Mouse (Mus musculus): Measurements from ENCODE around the gene Mmel1. TPM values are rescaled to one million over a fixed set of nuclear protein-coding genes. Genes with fewer than 3 reads are reported as not detected.

Gene Mmel1
- polyA plus RNA-seq, 1 experiment, result 1.4 TPM

GRCm38 (mm10) chr4:154836183-154836915, 33.0 kb upstream of the Mmel1 start:
- TF ChIP-seq POLR2A (IDR thresholded peaks at IDR 0.05; ENCODE audit: insufficient read depth, low read length) (no peak), CTCF (IDR thresholded peaks at IDR 0.05; ENCODE audit: low read depth, low read length) (no peak), EP300 (IDR thresholded peaks at IDR 0.05; ENCODE audit: insufficient read depth, low read depth, low read length) (no peak)
- H3K27ac ChIP-seq (ENCODE audit: insufficient read depth, low read length), result no peak overlapping the region
- no peaks in the 10 kb centered on the region for H3K4me1 ChIP-seq (ENCODE audit: control insufficient read depth, insufficient read depth, low read length)
- H3K9ac ChIP-seq (ENCODE audit: low read depth, poor library complexity, severe bottlenecking), result no peak overlapping the region
- no peaks in the 10 kb centered on the region for H3K36me3 ChIP-seq (ENCODE audit: control insufficient read depth, insufficient read depth, low read length, poor library complexity, severe bottlenecking)
- no peaks in the 10 kb centered on the region for H3K9me3 ChIP-seq (replicated peaks; ENCODE audit: control insufficient read depth, insufficient read depth, low read length, poor library complexity, severe bottlenecking)
- no peaks in the 10 kb centered on the region for H3K27me3 ChIP-seq (ENCODE audit: control insufficient read depth, insufficient read depth, low read length, poor library complexity, severe bottlenecking)
- no peak overlapping the region for H3K4me3 ChIP-seq (ENCODE audit: low read depth, low read length)

GRCm38 (mm10) chr4:154837170-154837569, 32.2 kb upstream of the Mmel1 start, which contains the start of gene Ttc34:
Ttc34 (plus strand) TSS chr4:154837459.
- Histone ChIP-seq H3K36me3 (ENCODE audit: control insufficient read depth, insufficient read depth, low read length, poor library complexity, severe bottlenecking) (no peaks in the 10 kb centered on the region), H3K4me3 (ENCODE audit: low read depth, low read length) (no peak within 1 kb of the TSS), H3K9ac (ENCODE audit: low read depth, poor library complexity, severe bottlenecking) (no peak within 1 kb of the TSS), H3K9me3 (replicated peaks; ENCODE audit: control insufficient read depth, insufficient read depth, low read length, poor library complexity, severe bottlenecking) (no peaks in the 10 kb centered on the region), H3K27ac (ENCODE audit: insufficient read depth, low read length) (no peak within 1 kb of the TSS), H3K27me3 (ENCODE audit: control insufficient read depth, insufficient read depth, low read length, poor library complexity, severe bottlenecking) (no peaks in the 10 kb centered on the region), H3K4me1 (ENCODE audit: control insufficient read depth, insufficient read depth, low read length) (no peaks in the 10 kb centered on the region)
- TF ChIP-seq EP300 (IDR thresholded peaks at IDR 0.05; ENCODE audit: insufficient read depth, low read depth, low read length) (no peak), CTCF (IDR thresholded peaks at IDR 0.05; ENCODE audit: low read depth, low read length) (peak; percentile 99), POLR2A (IDR thresholded peaks at IDR 0.05; ENCODE audit: insufficient read depth, low read length) (no peak)

- no peaks in the 10 kb centered on the region for H3K9me3 ChIP-seq (replicated peaks; ENCODE audit: control insufficient read depth, insufficient read depth, low read length, poor library complexity, severe bottlenecking)
- H3K4me3 ChIP-seq (ENCODE audit: low read depth, low read length), result no peak overlapping the region
- H3K27ac ChIP-seq (ENCODE audit: insufficient read depth, low read length), result no peak overlapping the region
- no peaks in the 10 kb centered on the region for H3K27me3 ChIP-seq (ENCODE audit: control insufficient read depth, insufficient read depth, low read length, poor library complexity, severe bottlenecking)
- no peaks in the 10 kb centered on the region for H3K4me1 ChIP-seq (ENCODE audit: control insufficient read depth, insufficient read depth, low read length)
- TF ChIP-seq EP300 (IDR thresholded peaks at IDR 0.05; ENCODE audit: insufficient read depth, low read depth, low read length), result no peak
- no peak for TF ChIP-seq CTCF (IDR thresholded peaks at IDR 0.05; ENCODE audit: low read depth, low read length)
- TF ChIP-seq POLR2A (IDR thresholded peaks at IDR 0.05; ENCODE audit: insufficient read depth, low read length), result no peak
- no peaks in the 10 kb centered on the region for H3K36me3 ChIP-seq (ENCODE audit: control insufficient read depth, insufficient read depth, low read length, poor library complexity, severe bottlenecking)
- H3K9ac ChIP-seq (ENCODE audit: low read depth, poor library complexity, severe bottlenecking), result no peak overlapping the region
These were observed 30.6 kb upstream of the Mmel1 start for GRCm38 (mm10) chr4:154838741-154839140.

- Histone ChIP-seq H3K27me3 (ENCODE audit: control insufficient read depth, insufficient read depth, low read length, poor library complexity, severe bottlenecking) (no peaks in the 10 kb centered on the region), H3K4me3 (ENCODE audit: low read depth, low read length) (no peak overlapping the region)
- TF ChIP-seq POLR2A (IDR thresholded peaks at IDR 0.05; ENCODE audit: insufficient read depth, low read length) (no peak), EP300 (IDR thresholded peaks at IDR 0.05; ENCODE audit: insufficient read depth, low read depth, low read length) (no peak), CTCF (IDR thresholded peaks at IDR 0.05; ENCODE audit: low read depth, low read length) (no peak)
These were observed 30.0 kb upstream of the Mmel1 start for GRCm38 (mm10) chr4:154839406-154839805.

GRCm38 (mm10) chr4:154852696-154853095, 16.7 kb upstream of the Mmel1 start:
- Histone ChIP-seq H3K9me3 (replicated peaks; ENCODE audit: control insufficient read depth, insufficient read depth, low read length, poor library complexity, severe bottlenecking) (no peaks in the 10 kb centered on the region), H3K27me3 (ENCODE audit: control insufficient read depth, insufficient read depth, low read length, poor library complexity, severe bottlenecking) (no peaks in the 10 kb centered on the region), H3K27ac (ENCODE audit: insufficient read depth, low read length) (no peak overlapping the region), H3K36me3 (ENCODE audit: control insufficient read depth, insufficient read depth, low read length, poor library complexity, severe bottlenecking) (no peaks in the 10 kb centered on the region), H3K4me1 (ENCODE audit: control insufficient read depth, insufficient read depth, low read length) (no peaks in the 10 kb centered on the region), H3K4me3 (ENCODE audit: low read depth, low read length) (no peak overlapping the region), H3K9ac (ENCODE audit: low read depth, poor library complexity, severe bottlenecking) (no peak overlapping the region)
- TF ChIP-seq EP300 (IDR thresholded peaks at IDR 0.05; ENCODE audit: insufficient read depth, low read depth, low read length) (no peak), POLR2A (IDR thresholded peaks at IDR 0.05; ENCODE audit: insufficient read depth, low read length) (no peak), CTCF (IDR thresholded peaks at IDR 0.05; ENCODE audit: low read depth, low read length) (no peak)

More at GRCm38 (mm10) chr4:154839406-154839805, 30.0 kb upstream of the Mmel1 start:
- no peak overlapping the region for H3K27ac ChIP-seq (ENCODE audit: insufficient read depth, low read length)
- H3K9ac ChIP-seq (ENCODE audit: low read depth, poor library complexity, severe bottlenecking), result no peak overlapping the region
- no peaks in the 10 kb centered on the region for H3K4me1 ChIP-seq (ENCODE audit: control insufficient read depth, insufficient read depth, low read length)
- no peaks in the 10 kb centered on the region for H3K36me3 ChIP-seq (ENCODE audit: control insufficient read depth, insufficient read depth, low read length, poor library complexity, severe bottlenecking)
- no peaks in the 10 kb centered on the region for H3K9me3 ChIP-seq (replicated peaks; ENCODE audit: control insufficient read depth, insufficient read depth, low read length, poor library complexity, severe bottlenecking)

GRCm38 (mm10) chr4:154853881-154854280, 15.5 kb upstream of the Mmel1 start:
- no peak for TF ChIP-seq CTCF (IDR thresholded peaks at IDR 0.05; ENCODE audit: low read depth, low read length)
- no peak for TF ChIP-seq EP300 (IDR thresholded peaks at IDR 0.05; ENCODE audit: insufficient read depth, low read depth, low read length)
- no peak for TF ChIP-seq POLR2A (IDR thresholded peaks at IDR 0.05; ENCODE audit: insufficient read depth, low read length)
- H3K9ac ChIP-seq (ENCODE audit: low read depth, poor library complexity, severe bottlenecking), result no peak overlapping the region

More at GRCm38 (mm10) chr4:154853881-154854280, 15.5 kb upstream of the Mmel1 start:
- no peak overlapping the region for H3K27ac ChIP-seq (ENCODE audit: insufficient read depth, low read length)
- H3K36me3 ChIP-seq (ENCODE audit: control insufficient read depth, insufficient read depth, low read length, poor library complexity, severe bottlenecking), result no peaks in the 10 kb centered on the region
- H3K9me3 ChIP-seq (replicated peaks; ENCODE audit: control insufficient read depth, insufficient read depth, low read length, poor library complexity, severe bottlenecking), result no peaks in the 10 kb centered on the region
- H3K4me1 ChIP-seq (ENCODE audit: control insufficient read depth, insufficient read depth, low read length), result no peaks in the 10 kb centered on the region
- no peaks in the 10 kb centered on the region for H3K27me3 ChIP-seq (ENCODE audit: control insufficient read depth, insufficient read depth, low read length, poor library complexity, severe bottlenecking)
- H3K4me3 ChIP-seq (ENCODE audit: low read depth, low read length), result no peak overlapping the region

All from ES-Bruce4 (cell line).